Mouse (Mus musculus): Measurements from ENCODE around the gene Smtn.

Smtn gene

GRCm38 (mm10) chr11:3540451-3541085 is at the start of gene Smtn:
Gene Smtn (minus strand): TSS chr11:3540612.
- DNase-seq: peak in 1 of 2 experiments; percentile 12

DNA sequence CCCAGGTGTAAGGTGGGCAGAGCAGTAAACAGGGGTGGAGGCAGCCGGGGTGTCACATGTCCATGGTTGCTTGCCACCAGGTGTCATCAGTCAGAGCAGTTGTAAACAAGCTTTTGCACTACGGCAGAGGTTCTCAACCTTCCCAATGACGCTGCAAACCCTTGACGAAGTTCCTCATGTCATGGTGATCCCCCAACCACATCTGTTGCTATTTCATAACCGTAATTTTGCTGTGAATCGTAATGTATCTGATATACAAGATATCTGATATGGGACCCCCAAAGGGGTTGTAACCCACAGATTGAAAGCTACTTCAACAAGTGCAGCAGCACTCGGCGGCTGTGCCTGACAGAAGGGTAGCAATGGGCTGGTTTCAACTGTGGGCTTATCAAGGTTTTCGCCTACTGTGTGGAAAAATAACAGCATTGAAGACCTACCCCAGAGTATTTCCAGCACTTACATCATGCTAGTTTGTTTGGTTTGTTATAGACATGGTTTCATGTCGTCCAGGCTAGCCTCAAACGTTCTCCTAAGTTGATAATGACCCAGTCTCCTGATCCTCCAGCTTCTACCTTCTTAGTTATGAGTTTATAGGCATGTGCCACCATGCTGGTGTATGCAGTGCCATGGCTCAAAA is 47.7 kb upstream of the Smtn start:
- DNase-seq: no peak

GRCm38 (mm10) chr11:3587350-3587749 is 46.9 kb upstream of the Smtn start:
- DNase-seq: peak; percentile 69 to 74

DNA sequence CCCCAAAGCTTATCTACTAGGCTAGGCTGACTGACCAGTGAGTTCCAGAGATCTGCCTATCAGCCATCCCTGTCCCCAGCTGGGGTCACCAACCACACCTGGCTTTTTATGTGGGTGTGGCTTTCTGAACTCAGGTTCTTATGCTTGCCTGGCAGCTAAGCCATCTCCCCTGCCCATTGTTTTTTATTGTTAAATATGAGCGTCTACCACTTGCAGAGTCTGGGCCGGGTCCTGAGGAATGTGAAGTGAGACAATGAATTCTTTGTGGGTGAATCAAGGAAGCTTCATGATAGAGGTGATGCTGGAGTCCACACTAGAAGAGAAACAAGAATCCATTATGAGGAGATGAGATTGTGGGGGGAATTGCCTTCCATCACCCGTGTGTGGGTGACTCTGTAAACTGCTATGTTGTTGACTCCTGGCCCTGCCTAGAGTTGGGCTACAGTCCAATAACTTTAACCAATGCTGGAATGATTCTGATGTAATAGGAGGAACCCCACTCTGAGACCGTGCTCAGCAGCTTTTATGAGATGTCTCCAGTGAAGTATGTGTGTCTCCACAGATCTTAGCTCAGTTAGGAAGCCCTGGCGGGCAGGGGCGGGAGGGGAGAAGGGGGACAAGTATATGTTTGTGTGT is 45.7 kb upstream of the Smtn start:
- no peak for DNase-seq

DNA sequence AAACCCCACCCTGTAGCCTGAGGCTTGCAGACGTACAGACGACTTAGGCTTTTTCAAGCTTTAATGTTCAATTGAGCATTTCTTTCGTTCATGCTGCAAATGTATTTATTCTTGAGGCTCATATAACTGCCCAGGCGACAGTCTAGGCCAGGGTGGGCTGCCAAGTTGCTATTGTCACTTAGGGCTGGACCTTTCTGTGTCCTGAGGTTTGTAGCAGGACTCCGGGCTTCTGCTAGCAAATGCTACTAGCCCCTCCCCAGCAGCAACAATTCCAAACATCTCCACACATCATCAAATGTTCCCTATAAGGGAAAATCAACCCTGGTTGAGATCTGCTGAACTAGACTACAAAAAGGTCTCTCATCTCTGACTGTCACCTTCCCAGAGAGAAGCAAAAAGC is 42.7 kb upstream of the Smtn start:
- no peak for DNase-seq

GRCm38 (mm10) chr11:3581908-3582307 is 41.5 kb upstream of the Smtn start:
- no peak for DNase-seq

GRCm38 (mm10) chr11:3580306-3581084 is 40.1 kb upstream of the Smtn start:
- DNase-seq: no peak

GRCm38 (mm10) chr11:3578050-3578725 is 37.8 kb upstream of the Smtn start:
- DNase-seq: no peak

DNA sequence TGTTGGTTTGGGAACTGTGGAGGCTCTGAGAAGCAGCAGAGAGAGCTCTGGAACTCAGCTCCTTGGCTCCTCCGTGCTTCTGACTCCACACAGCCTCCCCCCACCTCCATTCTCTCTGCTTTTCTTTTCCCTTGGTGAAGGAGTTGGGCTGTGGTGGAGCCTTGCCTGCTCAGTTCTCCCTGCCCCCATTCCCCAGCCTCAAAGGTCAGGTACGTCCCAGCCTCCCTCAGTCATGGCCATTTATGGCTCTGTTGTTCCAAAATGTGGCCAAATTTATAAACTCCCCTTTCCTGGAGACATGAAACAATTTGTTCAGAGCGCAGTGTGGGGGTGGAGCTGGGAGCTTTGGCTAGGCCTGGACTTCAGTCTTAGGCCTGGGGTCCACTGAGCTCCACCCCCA is 34.8 kb upstream of the Smtn start:
- no peak for DNase-seq

GRCm38 (mm10) chr11:3573092-3573491 is 32.7 kb upstream of the Smtn start:
- DNase-seq: peak in 1 of 2 experiments; percentile 8

DNA sequence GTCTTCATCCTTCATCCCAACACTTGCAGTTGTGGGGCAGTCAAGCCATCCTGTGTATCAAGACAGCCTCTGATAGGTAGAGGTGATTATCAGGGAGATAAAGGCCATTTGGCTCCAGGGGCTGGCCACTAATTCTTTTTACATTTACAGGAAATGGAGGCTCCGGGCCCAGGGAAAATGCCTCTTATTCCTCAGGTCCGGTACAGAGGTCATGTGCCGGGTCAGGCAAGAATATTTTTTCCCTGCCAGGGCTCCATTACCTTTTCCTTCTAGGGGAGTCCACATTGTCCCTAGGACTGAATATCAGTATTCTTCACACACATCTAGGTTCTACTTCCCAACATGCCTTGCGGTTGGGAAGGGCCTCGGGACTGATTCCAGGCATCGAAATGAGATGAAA is 31.8 kb upstream of the Smtn start:
- no peak for DNase-seq

DNA sequence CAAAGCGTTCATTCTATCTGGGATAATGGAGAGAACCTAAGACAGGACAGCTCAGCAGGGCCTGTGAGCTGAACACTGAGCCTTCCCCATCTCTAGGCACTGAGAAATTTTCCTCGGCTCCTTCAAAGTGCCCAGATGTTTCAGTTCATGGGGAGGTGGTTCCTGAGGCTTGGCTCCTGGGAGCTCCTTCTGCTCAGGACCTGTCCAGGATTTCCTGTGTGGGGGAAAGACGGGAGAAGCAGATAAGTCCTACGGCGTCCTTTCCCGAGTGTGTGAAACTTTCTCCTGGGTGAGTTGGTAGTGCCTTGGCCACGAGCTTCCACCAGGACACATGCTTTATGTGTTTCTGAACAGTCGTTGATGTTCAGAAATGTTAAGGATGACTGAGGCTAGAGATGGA is 29.9 kb upstream of the Smtn start:
- DNase-seq: no peak

DNA sequence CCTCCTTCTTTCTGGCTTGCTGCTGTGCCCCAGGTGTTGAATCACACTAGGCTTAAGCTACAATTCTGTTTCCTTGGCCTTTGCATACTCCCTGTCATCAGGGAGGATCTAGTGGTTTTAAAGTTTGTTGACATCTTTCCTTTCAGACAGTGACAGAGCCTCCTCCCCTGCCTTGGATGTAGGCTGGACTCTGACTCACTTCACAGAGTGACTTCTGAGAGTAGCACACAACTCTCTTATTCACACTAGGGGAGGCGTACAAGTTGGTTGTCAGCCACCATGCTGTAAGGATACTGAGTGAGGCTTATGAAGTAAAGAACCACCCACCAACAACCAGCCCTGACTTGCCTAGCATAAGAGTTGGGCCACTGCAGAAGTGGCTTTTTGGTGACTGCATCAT is 27.5 kb upstream of the Smtn start:
- no peak for DNase-seq

- peak in 1 of 2 experiments; percentile 10 for DNase-seq
Measured at GRCm38 (mm10) chr11:3566018-3566417, 25.6 kb upstream of the Smtn start.

DNA sequence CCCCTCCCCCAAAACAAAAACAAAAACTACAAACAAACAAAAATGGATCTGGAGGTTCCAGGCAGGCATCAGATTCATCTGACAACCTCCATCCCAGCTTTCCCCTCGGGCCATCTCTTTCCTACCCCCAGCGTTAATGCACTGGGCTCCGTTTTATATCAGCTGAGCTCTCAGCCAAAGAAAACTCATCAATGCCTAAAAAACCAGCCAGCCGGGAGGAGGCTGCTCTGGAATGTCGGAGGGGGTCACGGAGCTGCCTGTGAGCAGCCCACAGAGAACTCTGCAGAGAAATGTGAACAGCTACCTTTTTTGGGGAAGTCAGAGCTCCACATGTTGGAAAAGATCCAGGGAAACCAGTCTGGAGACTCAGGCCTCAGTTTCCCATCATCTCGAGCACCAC is 24.0 kb upstream of the Smtn start:
- no peak for DNase-seq

- no peak for DNase-seq
Measured at GRCm38 (mm10) chr11:3563853-3564252, 23.4 kb upstream of the Smtn start.

DNA sequence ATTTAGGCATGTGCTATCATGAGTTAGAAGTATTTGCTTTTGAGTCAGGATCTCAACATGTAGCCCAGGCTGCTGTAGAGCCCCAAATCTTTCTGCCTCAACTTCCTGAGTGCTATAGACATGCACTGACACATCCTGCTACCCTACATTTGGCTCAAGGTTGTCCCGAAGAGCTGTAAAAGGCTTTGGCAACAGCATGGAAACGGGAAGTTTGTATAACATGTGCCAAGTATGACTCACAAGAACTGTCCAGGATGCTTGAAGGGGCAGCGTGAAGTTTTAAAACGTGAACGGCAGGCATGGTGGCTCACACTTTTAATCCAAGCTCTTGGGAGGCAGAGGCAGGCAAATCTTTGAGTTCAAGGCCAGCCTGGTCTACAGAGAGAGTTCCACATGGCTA is 19.8 kb upstream of the Smtn start:
- no peak for DNase-seq

- no peak for DNase-seq
Measured at GRCm38 (mm10) chr11:3557852-3558251, 17.4 kb upstream of the Smtn start.

- no peak for DNase-seq
Measured at GRCm38 (mm10) chr11:3554976-3555375, 14.6 kb upstream of the Smtn start.

GRCm38 (mm10) chr11:3549791-3550190 is 9.4 kb upstream of the Smtn start:
- no peak for DNase-seq

DNA sequence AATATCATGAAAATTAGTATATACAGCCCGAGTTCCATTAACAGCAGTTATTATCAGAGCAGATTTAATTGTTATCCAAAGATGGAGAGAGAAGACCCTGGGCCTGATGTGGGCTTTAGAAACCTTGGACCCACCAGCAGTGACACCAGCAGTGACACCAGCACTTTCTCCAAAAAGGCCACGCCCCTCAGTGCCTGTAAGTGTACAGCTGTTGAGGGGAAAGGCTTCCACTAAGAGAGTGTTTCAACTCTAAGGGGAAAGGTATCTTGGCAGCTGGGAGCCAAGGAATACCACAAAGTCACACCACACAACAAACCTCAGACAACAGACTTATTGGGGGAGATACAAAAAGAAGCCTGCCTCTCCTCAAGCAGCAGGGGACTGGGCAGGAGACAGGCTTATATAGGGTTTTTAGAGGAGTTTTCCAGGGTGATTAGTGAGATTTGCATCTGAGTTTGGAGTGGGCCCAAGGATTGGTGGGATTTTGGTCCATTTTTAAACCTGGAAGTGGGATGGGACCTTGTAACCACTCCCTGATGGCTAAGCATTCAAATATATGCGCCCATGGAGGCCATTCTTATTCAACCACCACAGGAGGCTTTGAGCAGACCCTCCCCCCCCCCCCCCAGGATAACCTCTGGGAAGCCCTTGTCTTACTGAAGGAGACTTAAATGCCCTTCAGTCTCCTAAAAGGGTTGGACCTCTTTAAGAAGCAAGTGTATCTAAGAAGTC is 8.3 kb upstream of the Smtn start:
- DNase-seq: no peak

DNA sequence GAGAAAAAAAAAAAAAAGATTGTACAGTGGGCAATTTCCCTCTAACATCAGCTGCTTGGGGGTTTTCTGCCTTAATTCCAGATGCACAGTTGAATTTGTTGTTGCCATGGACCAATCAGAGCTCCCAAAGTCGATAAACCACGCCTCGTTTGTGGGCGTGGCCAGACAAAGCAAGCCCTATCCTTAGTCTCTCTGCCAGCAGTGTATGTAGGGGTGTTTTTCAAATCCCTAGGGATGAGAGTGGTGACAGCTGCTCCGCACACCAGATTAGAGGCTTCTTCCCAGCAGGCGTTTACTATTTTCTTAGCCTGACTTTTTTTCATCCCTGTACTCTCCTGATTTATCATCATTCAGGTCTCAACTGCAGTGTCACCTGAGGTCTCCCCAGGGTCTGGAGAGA is 7.6 kb upstream of the Smtn start:
- DNase-seq: no peak
